Mouse (Mus musculus) skeletal muscle tissue, postnatal 0 days (tissue): ENCODE data around the gene Gopc. TPM values are rescaled to one million over a fixed set of nuclear protein-coding genes. Genes with fewer than 3 reads are reported as not detected.

Experiments
- polyA plus RNA-seq: library from polyadenylated mRNA; unstranded; fragments of >200 nt; fragmentation: Nextera tagmentation; extraction: Ambion mirVana; gene quantifications from 2 replicates; pipeline ENCODE4 v1.2.1, GENCODE M21; 2015

Gene Gopc
- polyA plus RNA-seq, result 9.5 and 9.6 TPM in 2 replicates

DNA sequence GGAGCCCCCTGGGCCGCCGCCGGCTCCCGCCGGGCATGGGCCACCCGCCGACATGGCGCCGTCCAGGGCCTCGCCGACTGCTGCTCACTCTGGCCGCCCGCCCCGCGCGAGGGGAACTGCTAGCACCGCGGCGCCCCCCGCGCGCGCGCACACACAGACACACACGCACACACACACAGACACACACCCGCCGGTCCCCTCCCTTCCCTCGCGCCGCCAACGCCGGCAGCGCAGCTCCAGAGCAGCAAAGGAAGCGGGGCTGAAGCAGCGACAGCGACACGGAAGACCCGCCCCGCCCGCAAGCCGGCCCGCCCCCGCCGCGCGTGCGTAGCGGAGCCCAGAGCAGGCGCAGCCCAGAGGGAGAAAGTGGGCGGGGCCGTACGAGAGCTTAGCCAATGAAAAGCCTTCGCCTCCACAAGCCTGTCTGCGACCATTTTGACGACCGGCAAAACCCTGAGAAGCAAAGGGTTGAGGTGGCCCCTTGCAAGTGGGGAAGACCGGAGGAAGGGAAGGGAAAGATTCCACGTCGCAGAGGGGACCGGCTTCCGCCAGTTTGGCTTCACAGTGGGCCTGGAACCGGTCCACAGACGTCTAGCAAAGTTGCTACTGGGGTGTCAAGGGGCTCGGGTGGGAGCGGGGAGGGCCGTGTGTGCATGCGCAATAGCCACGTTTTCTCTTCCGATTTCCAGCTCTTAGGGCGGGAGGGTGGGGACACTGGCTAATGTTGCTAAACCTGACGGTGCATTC is at the start of gene Gopc:
Gene Gopc, minus strand, starts transcription at position 280 of the 747 bp plus-strand sequence.

DNA sequence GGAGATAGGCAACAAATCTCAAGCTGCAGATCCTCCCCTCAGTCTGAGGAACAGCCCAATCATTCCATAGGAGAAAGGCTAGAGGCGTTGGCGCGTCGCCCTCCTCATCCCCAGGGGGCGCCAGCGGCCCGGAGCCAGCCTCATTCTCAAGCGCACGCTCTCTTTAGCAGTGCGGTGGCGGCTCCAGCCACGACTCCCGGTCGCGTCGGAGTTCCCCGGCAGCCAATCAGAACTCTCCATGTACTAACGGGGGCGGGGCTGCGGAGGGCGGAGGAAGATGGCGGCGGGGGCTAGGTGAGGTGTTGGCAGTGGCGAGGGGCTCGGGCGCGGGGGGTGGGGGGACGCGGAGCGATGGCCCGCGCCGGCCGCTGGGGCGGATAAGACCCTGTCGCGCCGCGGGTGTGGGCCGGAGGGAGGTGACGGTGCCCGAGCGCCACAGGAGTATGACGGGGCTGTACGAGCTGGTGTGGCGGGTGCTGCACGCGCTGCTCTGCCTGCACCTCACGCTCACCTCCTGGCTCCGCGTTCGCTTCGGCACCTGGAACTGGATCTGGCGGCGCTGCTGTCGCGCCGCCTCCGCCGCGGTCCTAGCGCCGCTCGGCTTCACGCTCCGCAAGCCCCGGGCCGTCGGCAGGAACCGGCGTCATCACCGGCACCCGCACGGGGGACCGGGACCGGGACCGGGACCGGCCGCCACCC is 35.5 kb upstream of the Gopc start, which contains the start of gene Nus1:
Gene Nus1, plus strand, starts transcription at position 249 of the 699 bp plus-strand sequence.

DNA sequence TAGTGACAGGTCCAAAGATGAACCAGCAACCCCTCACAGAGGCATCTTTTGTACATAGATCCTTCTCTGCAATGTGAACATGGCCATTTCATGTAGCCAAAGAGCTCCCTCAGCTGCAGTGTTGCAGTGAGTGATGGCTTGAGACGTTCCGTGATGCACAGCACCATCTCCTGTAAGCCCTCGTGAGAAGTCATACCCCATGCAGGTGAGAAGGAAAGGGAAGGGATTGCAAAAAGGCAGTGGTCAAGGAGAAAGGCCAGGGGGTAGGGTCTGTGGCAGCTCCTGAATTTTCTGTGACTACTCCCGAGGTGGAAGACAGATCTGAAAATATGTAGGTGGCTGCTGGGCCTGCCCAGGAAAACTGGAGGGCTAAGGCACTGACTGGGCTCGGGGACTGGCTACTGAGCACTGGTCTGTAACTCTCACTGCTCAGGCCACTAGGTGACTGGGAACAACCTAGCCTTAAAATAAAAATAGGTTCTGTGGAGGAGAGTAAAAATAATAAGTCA is 7.1 kb upstream of the Gopc start, which contains the start of gene Nepn:
Gene Nepn, plus strand, starts transcription at position 51 of the 509 bp plus-strand sequence.

DNA sequence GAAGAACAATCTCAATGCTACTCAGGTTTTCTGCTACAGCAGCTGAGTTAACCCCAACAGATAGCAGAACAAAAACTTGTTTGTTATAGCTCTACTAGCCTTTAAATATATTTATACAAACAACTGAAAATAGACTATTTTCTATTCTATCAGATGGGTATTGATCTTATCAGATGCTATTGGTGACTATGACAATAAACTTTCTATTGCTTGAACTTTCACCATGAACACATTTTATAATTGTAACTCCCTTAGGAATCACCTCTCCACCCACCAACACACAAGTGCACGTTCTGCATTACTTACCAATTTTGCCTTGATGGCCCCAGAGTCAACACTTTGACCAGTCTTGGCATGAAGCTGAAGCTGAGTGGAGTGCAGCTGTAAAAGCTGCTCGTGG is 23.5 kb downstream of the Gopc start, which contains the start of gene Gm26741:
Gene Gm26741, plus strand, starts transcription at position 301 of the 400 bp plus-strand sequence.

Other genes with a start within 250 kb of the Gopc start
- 0.04 and 0.08 TPM in 2 replicates for gene Ros1, start 186.9 kb downstream of the Gopc start, polyA plus RNA-seq
- 3.1 and 4.6 TPM in 2 replicates for gene Dcbld1, start 148.5 kb downstream of the Gopc start, polyA plus RNA-seq
- gene Gm26741, start 23.4 kb downstream of the Gopc start, polyA plus RNA-seq, result not detected in 2 replicates
- 0.07 and 0.18 TPM in 2 replicates for gene Nepn, start 6.8 kb upstream of the Gopc start, polyA plus RNA-seq
- 8.1 and 10.7 TPM in 2 replicates for gene Nus1, start 35.4 kb upstream of the Gopc start, polyA plus RNA-seq